Mouse (Mus musculus) A20 (cell line): Measurements from ENCODE around the gene Olfr1504.
"Not testable (repeated sequence)": the region's sequence is repeated elsewhere in the genome, so short reads cannot be mapped to it uniquely, and the experiment has no call there.

Experiments
- DNase-seq: peaks from one replicate; pipeline ENCODE4 v3.0.0-alpha.2; 2011; ENCODE audit warnings: low read depth, low spot score

The Olfr1504 gene

GRCm38 (mm10) chr19:13897828-13898227, at the start of gene Olfr1504:
Olfr1504 (minus strand) TSS chr19:13897928.
- DNase-seq, result no peak

GRCm38 (mm10) chr19:13913230-13913629, 15.5 kb upstream of the Olfr1504 start, which contains the start of gene Olfr1505:
Olfr1505 (plus strand) TSS chr19:13913530.
- DNase-seq, result no peak

GRCm38 (mm10) chr19:13861495-13861894, 36.2 kb downstream of the Olfr1504 start, which contains the start of gene Olfr1502:
Olfr1502 (plus strand) TSS chr19:13861795.
- DNase-seq, result no peak

- DNase-seq, result not testable (repeated sequence)
Measured at GRCm38 (mm10) chr19:13850592-13850991, 47.1 kb downstream of the Olfr1504 start, which contains the start of gene Olfr1501. Olfr1501 (minus strand) TSS chr19:13850692.
